ENCODE assay signal across 8 mouse cellular contexts in genomic region chr3:20058197-20058541, GRCm38 (mm10). TPM values are rescaled to one million over a fixed set of nuclear protein-coding genes. Genes with fewer than 3 reads are reported as not detected.
A peak's percentile ranks its signal among the peaks of the same experiment; 100 is the strongest.
DNase-seq lines count a peak whose midpoint lies in the region; ATAC-seq and TF ChIP-seq lines count a peak whose summit lies in the region.

No protein-coding gene starts in this region.

- no peak for ATAC-seq in heart, embryonic 16.5 days (replicated peaks; ENCODE audit: extremely low read depth, insufficient read depth, low FRiP score)
- no peak for ATAC-seq in G1E (ENCODE audit: extremely low read depth, insufficient number of reproducible peaks, low FRiP score, poor library complexity, severe bottlenecking)
- ATAC-seq in forebrain, embryonic 13.5 days, result no peak; the same call in 1 of the 2 replicates
- ATAC-seq in liver, postnatal 0 days, result no peak

- no peak for TF ChIP-seq CTCF in G1E (IDR thresholded peaks at IDR 0.05; ENCODE audit: low read depth, low read length)
- TF ChIP-seq CTCF in liver, postnatal 0 days (IDR thresholded peaks at IDR 0.05; ENCODE audit: low read depth), result no peak

- DNase-seq in heart, adult 9 months (ENCODE audit: low spot score in 2 of 2), result no peak
- no peak for DNase-seq in G1E (ENCODE audit: low spot score)
- no peak for DNase-seq in liver, postnatal 0 days
- DNase-seq in thymus, adult 18-20 months, result no peak
- no peak for DNase-seq in layer of hippocampus, postnatal 25 days (ENCODE audit: extremely low spot score in 1 of 2, low spot score in 1 of 2)
- no peak for DNase-seq in layer of hippocampus, adult 11-12 months (ENCODE audit: low spot score)

- H3K9me3 ChIP-seq in heart, embryonic 16.5 days (replicated peaks; ENCODE audit: control insufficient read depth, low read length), result no peaks in the 10 kb centered on the region
- H3K9me3 ChIP-seq in G1E (replicated peaks), result no peaks in the 10 kb centered on the region
- no peaks in the 10 kb centered on the region for H3K9me3 ChIP-seq in forebrain, embryonic 13.5 days (replicated peaks)
- H3K9me3 ChIP-seq in liver, postnatal 0 days (ENCODE audit: low read length), result no peaks in the 10 kb centered on the region

- H3K9ac ChIP-seq in heart, embryonic 16.5 days (ENCODE audit: low read length), result peak overlapping the region; percentile 87
- peak overlapping the region; percentile 76 for H3K9ac ChIP-seq in forebrain, embryonic 13.5 days
- peak overlapping the region; percentile 62 for H3K9ac ChIP-seq in liver, postnatal 0 days (replicated peaks)

- H3K4me1 ChIP-seq in heart, embryonic 16.5 days (ENCODE audit: control insufficient read depth, insufficient read depth, low read length), result peaks cover 10% of the 10 kb centered on the region
- H3K4me1 ChIP-seq in G1E (ENCODE audit: insufficient read depth, low read depth, low read length), result peaks cover 7% of the 10 kb centered on the region
- H3K4me1 ChIP-seq in forebrain, embryonic 13.5 days, result peaks cover 4% of the 10 kb centered on the region
- peaks cover 12% of the 10 kb centered on the region for H3K4me1 ChIP-seq in liver, postnatal 0 days (ENCODE audit: insufficient read depth)

- H3K36me3 ChIP-seq in heart, embryonic 16.5 days (ENCODE audit: control insufficient read depth, insufficient read depth), result peaks cover 5% of the 10 kb centered on the region
- peaks cover 14% of the 10 kb centered on the region for H3K36me3 ChIP-seq in G1E (replicated peaks)
- H3K36me3 ChIP-seq in forebrain, embryonic 13.5 days (ENCODE audit: poor library complexity, severe bottlenecking), result peaks cover 11% of the 10 kb centered on the region
- peaks cover 4% of the 10 kb centered on the region for H3K36me3 ChIP-seq in liver, postnatal 0 days (replicated peaks; ENCODE audit: insufficient read depth, low read length)

- peak overlapping the region; percentile 71 for H3K4me2 ChIP-seq in heart, embryonic 16.5 days (ENCODE audit: low read depth, low read length)
- peak overlapping the region; percentile 68 for H3K4me2 ChIP-seq in forebrain, embryonic 13.5 days
- peak overlapping the region; percentile 85 for H3K4me2 ChIP-seq in liver, postnatal 0 days (ENCODE audit: low read depth, low read length)

- no peak overlapping the region for H3K27ac ChIP-seq in heart, embryonic 16.5 days (ENCODE audit: low read length)
- H3K27ac ChIP-seq in forebrain, embryonic 13.5 days, result no peak overlapping the region
- no peak overlapping the region for H3K27ac ChIP-seq in liver, postnatal 0 days (ENCODE audit: low read depth)

- 0% methylated on average over 7 of the region's 9 CpGs for WGBS in heart, embryonic 16.5 days
- 2% methylated on average over 6 of the region's 9 CpGs for WGBS in forebrain, embryonic 13.5 days
- WGBS in liver, postnatal 0 days (ENCODE audit: insufficient replicate concordance), result 0% methylated on average over 6 of the region's 9 CpGs

- peak overlapping the region; percentile 95 for H3K4me3 ChIP-seq in heart, embryonic 16.5 days (ENCODE audit: low read length)
- H3K4me3 ChIP-seq in G1E (ENCODE audit: low read depth, low read length), result peak overlapping the region; percentile 85
- H3K4me3 ChIP-seq in forebrain, embryonic 13.5 days, result peak overlapping the region; percentile 80
- H3K4me3 ChIP-seq in liver, postnatal 0 days (ENCODE audit: low read depth, low read length), result peak overlapping the region; percentile 66

- no peak for TF ChIP-seq EP300 in liver, postnatal 0 days (IDR thresholded peaks at IDR 0.05; ENCODE audit: low read depth)

- H3K27me3 ChIP-seq in heart, embryonic 16.5 days (ENCODE audit: control insufficient read depth, insufficient read depth, low read length), result no peaks in the 10 kb centered on the region
- no peaks in the 10 kb centered on the region for H3K27me3 ChIP-seq in G1E (ENCODE audit: insufficient read depth, low read length)
- no peaks in the 10 kb centered on the region for H3K27me3 ChIP-seq in forebrain, embryonic 13.5 days
- H3K27me3 ChIP-seq in liver, postnatal 0 days (ENCODE audit: insufficient read depth, low read length), result no peaks in the 10 kb centered on the region

RNA-seq across cellular contexts. Expression of gene Hltf, which starts 0.6 kb away (rescaled TPM):
- polyA plus RNA-seq in heart, embryonic 16.5 days (2015; fragmentation: Nextera tagmentation; extraction: Ambion mirVana), result 14.3 and 14.7 TPM in 2 replicates
- 71.0 and 85.2 TPM in 2 replicates for total RNA-seq in G1E (2014; fragmentation: Nextera tagmentation)
- total RNA-seq in G1E (2017), result 75.7 and 85.0 TPM in 2 replicates
- polyA plus RNA-seq in G1E (2012), result 14.2 and 15.6 TPM in 2 replicates
- 23.5 and 25.9 TPM in 2 replicates for polyA plus RNA-seq in forebrain, embryonic 13.5 days (2015; fragmentation: Nextera tagmentation; extraction: Ambion mirVana)
- 6.4 and 8.2 TPM in 2 replicates for polyA plus RNA-seq in liver, postnatal 0 days (2015; fragmentation: Nextera tagmentation; extraction: Ambion mirVana)
- 10 to 100 TPM; 20.9 to 22.5 TPM for total RNA-seq in layer of hippocampus, postnatal 25 days (2021)

RNA-seq across cellular contexts. Expression of gene Hps3, which starts 23.1 kb away (rescaled TPM):
- polyA plus RNA-seq in heart, embryonic 16.5 days (2015; fragmentation: Nextera tagmentation; extraction: Ambion mirVana), result 12.0 and 12.1 TPM in 2 replicates
- total RNA-seq in G1E (2014; fragmentation: Nextera tagmentation), result 27.5 and 32.2 TPM in 2 replicates
- total RNA-seq in G1E (2017), result 39.1 and 39.3 TPM in 2 replicates
- polyA plus RNA-seq in G1E (2012), result 15.0 and 16.3 TPM in 2 replicates
- 10.2 and 11.3 TPM in 2 replicates for polyA plus RNA-seq in forebrain, embryonic 13.5 days (2015; fragmentation: Nextera tagmentation; extraction: Ambion mirVana)
- polyA plus RNA-seq in liver, postnatal 0 days (2015; fragmentation: Nextera tagmentation; extraction: Ambion mirVana), result 5.1 and 5.4 TPM in 2 replicates
- total RNA-seq in layer of hippocampus, postnatal 25 days (2021), result 10 to 100 TPM; 17.0 to 18.9 TPM
